Mouse (Mus musculus): ENCODE results near the gene Ugt1a1.

DNA sequence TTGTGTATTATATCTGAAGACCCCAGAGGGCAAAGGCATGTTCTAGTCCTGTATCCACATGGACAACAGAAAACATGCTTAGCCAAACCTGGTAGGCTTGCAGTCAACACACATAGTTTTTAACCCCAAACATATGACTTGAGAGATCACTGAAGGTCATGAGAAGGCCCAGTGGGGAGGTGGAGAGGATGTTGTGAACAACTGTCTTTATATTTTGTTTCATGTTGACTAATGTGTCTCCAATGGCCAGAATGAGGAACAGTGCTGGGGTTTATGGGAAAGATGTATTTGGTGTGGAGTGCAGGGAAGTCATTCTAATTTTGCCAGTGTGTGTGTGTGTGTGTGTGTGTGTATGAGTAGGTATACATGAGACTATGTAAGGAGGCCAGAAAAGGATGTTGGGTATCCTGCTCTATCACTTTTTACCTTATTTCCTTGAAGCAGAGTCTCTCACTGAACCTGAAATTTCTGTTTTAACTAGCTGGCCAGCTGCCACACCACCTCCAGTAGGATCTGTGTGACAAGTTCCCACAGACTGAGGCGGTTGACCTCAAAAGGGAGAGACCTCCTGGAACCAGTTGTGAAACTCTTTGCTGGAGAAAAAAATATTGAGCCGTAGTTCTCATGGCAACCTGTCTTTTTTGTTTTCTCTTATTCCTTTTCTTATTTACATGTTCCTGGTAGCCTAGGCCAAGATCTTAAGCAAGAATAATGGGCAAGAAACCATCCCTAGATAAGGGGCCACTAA lies 12.4 kb downstream of the Ugt1a1 start:
- TF ChIP-seq EP300 (IDR thresholded peaks at IDR 0.05) (no peak), CTCF (IDR thresholded peaks at IDR 0.05) (no peak)

All from lung, postnatal 0 days (tissue).